10 mouse cellular contexts compared by ENCODE assay signal in the genomic region with DNA sequence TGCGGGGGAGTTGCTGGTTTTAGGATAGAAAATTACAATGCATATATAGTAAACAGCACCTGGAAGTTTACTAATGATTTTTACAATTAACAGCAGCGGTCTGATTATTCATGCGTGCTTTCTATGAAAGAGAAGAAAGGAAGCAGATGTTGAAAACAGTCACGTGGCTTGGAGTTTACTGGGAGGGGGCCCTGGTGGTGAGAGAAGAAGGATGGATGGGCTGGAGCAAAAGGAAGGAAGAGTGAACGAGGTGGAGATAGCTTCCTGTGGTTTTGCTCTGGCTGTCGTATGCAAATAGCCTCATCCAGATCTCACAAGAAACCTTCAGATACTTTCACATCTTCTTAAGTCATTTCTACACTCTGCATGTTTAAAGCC.
DNase-seq lines count a peak whose midpoint lies in the region; ATAC-seq and TF ChIP-seq lines count a peak whose summit lies in the region.
"Had no signal": no experiment of that assay in that cellular context is flagged by ENCODE, and none has a peak within 500 bp of the region (broad histone marks: within the 10 kb centered on the region; RNA-seq: fewer than 3 reads in every experiment).

No protein-coding gene starts in this region.

- H3K9me3 ChIP-seq in lung, embryonic 15.5 days, result no peaks in the 10 kb centered on the region
- H3K9me3 ChIP-seq in forebrain, embryonic 13.5 days (replicated peaks), result no peaks in the 10 kb centered on the region
- no peaks in the 10 kb centered on the region for H3K9me3 ChIP-seq in intestine, postnatal 0 days (ENCODE audit: control insufficient read depth)

- H3K4me2 ChIP-seq in lung, embryonic 15.5 days, result peak overlapping the region; percentile 25; the same call in 1 of the 2 replicates
- H3K4me2 ChIP-seq in forebrain, embryonic 13.5 days, result peak overlapping the region; percentile 59
- peak overlapping the region; percentile 37 for H3K4me2 ChIP-seq in intestine, postnatal 0 days (replicated peaks; ENCODE audit: low read depth)

- H3K27me3 ChIP-seq in lung, embryonic 15.5 days, result no peaks in the 10 kb centered on the region
- H3K27me3 ChIP-seq in forebrain, embryonic 13.5 days, result no peaks in the 10 kb centered on the region
- H3K27me3 ChIP-seq in intestine, postnatal 0 days (replicated peaks; ENCODE audit: control insufficient read depth, insufficient read depth, low read length), result no peaks in the 10 kb centered on the region
- no peaks in the 10 kb centered on the region; the same call in 1 of the 2 replicates for H3K27me3 ChIP-seq in splenic B cell, adult 2 months (ENCODE audit: control insufficient read depth, insufficient read depth, low read length, poor library complexity, severe bottlenecking)

- 22% methylated on average over 6 of the region's 6 CpGs for WGBS in lung, embryonic 15.5 days
- 8% methylated on average over 6 of the region's 6 CpGs for WGBS in forebrain, embryonic 13.5 days
- 38% methylated on average over 6 of the region's 6 CpGs for WGBS in intestine, postnatal 0 days

- H3K4me1 ChIP-seq in lung, embryonic 15.5 days, result no peaks in the 10 kb centered on the region
- H3K4me1 ChIP-seq in forebrain, embryonic 13.5 days, result peaks cover 14% of the 10 kb centered on the region
- H3K4me1 ChIP-seq in intestine, postnatal 0 days (replicated peaks; ENCODE audit: control insufficient read depth, insufficient read depth, low read length), result no peaks in the 10 kb centered on the region

- H3K27ac ChIP-seq in lung, embryonic 15.5 days, result no peak overlapping the region
- no peak overlapping the region for H3K27ac ChIP-seq in forebrain, embryonic 13.5 days
- no peak overlapping the region for H3K27ac ChIP-seq in intestine, postnatal 0 days (ENCODE audit: low read depth, low read length)
- H3K27ac ChIP-seq: gastrocnemius, adult 2 months had no signal

- no peaks in the 10 kb centered on the region for H3K36me3 ChIP-seq in lung, embryonic 15.5 days
- no peaks in the 10 kb centered on the region for H3K36me3 ChIP-seq in forebrain, embryonic 13.5 days (ENCODE audit: poor library complexity, severe bottlenecking)
- no peaks in the 10 kb centered on the region for H3K36me3 ChIP-seq in intestine, postnatal 0 days (ENCODE audit: control insufficient read depth, insufficient read depth)
- H3K36me3 ChIP-seq in splenic B cell, adult 2 months (ENCODE audit: control insufficient read depth, insufficient read depth, low read length, poor library complexity, severe bottlenecking), result no peaks in the 10 kb centered on the region

- no peak for DNase-seq in lung, postnatal 25 days (ENCODE audit: low spot score)
- DNase-seq in splenic B cell, adult 2 months (ENCODE audit: low read depth, low spot score), result peak; percentile 2
- no peak for DNase-seq in embryo, embryonic 10 days (ENCODE audit: low spot score)
- DNase-seq: cerebellum, adult 8-10 months; gastrocnemius, adult 2 months; layer of hippocampus, postnatal 36 days had no signal

- no peak for TF ChIP-seq CTCF in intestine, postnatal 0 days (IDR thresholded peaks at IDR 0.05; ENCODE audit: low read depth)

- no peak overlapping the region for H3K9ac ChIP-seq in lung, embryonic 15.5 days
- peak overlapping the region; percentile 48; the same call in 1 of the 2 replicates for H3K9ac ChIP-seq in forebrain, embryonic 13.5 days
- no peak overlapping the region for H3K9ac ChIP-seq in intestine, postnatal 0 days (ENCODE audit: low read depth, low read length)

- no peak overlapping the region for H3K4me3 ChIP-seq in lung, embryonic 15.5 days
- H3K4me3 ChIP-seq in forebrain, embryonic 13.5 days, result peak overlapping the region; percentile 28
- H3K4me3 ChIP-seq in intestine, postnatal 0 days (ENCODE audit: low read depth, low read length), result no peak overlapping the region
- H3K4me3 ChIP-seq: gastrocnemius, adult 2 months had no signal

- no peak for ATAC-seq in lung, embryonic 15.5 days (ENCODE audit: borderline replicate concordance, extremely low read depth, low FRiP score, low TSS enrichment)
- ATAC-seq in forebrain, embryonic 13.5 days, result no peak
- no peak for ATAC-seq in intestine, postnatal 0 days
- no peak for ATAC-seq in megakaryocyte progenitor cell, adult 5-6 weeks (replicated peaks; ENCODE audit: poor library complexity)
